ENCODE assay signal across 8 mouse cellular contexts in the genomic region with DNA sequence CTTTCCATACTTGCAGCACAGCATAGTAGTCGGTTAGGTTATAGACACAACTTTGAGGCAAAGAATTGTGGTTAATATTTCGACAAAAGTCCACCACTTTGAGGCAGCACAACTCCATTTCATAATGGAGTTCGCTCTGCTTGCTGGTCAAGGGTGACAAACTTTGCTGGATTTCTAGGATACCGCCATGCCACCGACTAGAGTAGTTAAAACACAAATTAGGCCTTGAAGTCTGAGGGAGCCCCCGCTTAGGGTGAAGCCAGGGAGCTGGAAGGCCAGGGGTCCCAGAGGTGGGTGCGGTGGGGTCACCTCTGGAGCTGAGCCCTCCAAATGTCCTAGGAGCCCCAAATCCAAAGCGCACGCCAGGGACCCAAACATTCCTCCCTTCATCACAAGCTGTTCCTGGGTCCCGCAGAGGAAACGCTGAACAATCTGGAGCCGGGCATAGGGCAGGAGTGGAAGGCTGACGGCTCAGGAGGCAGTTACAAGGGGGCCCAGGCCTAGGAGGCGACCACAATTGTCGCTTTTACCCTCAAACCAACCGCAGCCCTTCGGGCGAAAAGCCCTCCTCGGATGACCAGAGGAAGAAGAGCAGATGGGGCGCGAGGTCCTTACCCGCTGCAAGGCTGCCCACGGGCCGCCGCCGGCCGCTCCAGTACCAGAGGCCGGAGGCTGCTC. TPM values are rescaled to one million over a fixed set of nuclear protein-coding genes. Genes with fewer than 3 reads are reported as not detected.
DNase-seq lines count a peak whose midpoint lies in the region; ATAC-seq and TF ChIP-seq lines count a peak whose summit lies in the region.

No protein-coding gene starts in this region.

- peak overlapping the region; percentile 78 for H3K4me3 ChIP-seq in heart, embryonic 14.5 days (ENCODE audit: control insufficient read depth in 1 of 2, insufficient read depth in 1 of 2, low read depth in 1 of 2, low read length in 2 of 2)
- H3K4me3 ChIP-seq in ES-E14 (ENCODE audit: insufficient read depth in 1 of 2, low read depth in 1 of 2, low read length in 2 of 2, poor library complexity in 1 of 2, severe bottlenecking in 1 of 2) = peak overlapping the region; percentile 84 to 91
- H3K4me3 ChIP-seq in embryonic facial prominence, embryonic 12.5 days = peak overlapping the region; percentile 77
- peak overlapping the region; percentile 58 for H3K4me3 ChIP-seq in hindbrain, embryonic 16.5 days (ENCODE audit: low read length)
- peak overlapping the region; percentile 80 for H3K4me3 ChIP-seq in lung, embryonic 15.5 days
- peak overlapping the region; percentile 85 for H3K4me3 ChIP-seq in stomach, embryonic 15.5 days (replicated peaks)

- peak overlapping the region; percentile 86 for H3K9ac ChIP-seq in heart, embryonic 14.5 days (ENCODE audit: low read length)
- H3K9ac ChIP-seq in ES-E14 (ENCODE audit: insufficient read depth, low read depth, low read length, poor library complexity, severe bottlenecking) = peak overlapping the region; percentile 89
- H3K9ac ChIP-seq in embryonic facial prominence, embryonic 12.5 days = peak overlapping the region; percentile 86
- peak overlapping the region; percentile 73 for H3K9ac ChIP-seq in hindbrain, embryonic 16.5 days (ENCODE audit: low read depth, low read length)
- H3K9ac ChIP-seq in lung, embryonic 15.5 days = peak overlapping the region; percentile 68
- H3K9ac ChIP-seq in stomach, embryonic 15.5 days = peak overlapping the region; percentile 76

- in situ Hi-C loops in ES-E14 (cut with MboI; ENCODE audit: low sequenced_read_pairs in 2 of 2, unreplicated experiment in 2 of 2) = no loop called here

- H3K9me3 ChIP-seq in heart, embryonic 14.5 days (ENCODE audit: control insufficient read depth, low read length) = no peaks in the 10 kb centered on the region
- H3K9me3 ChIP-seq in ES-E14 (ENCODE audit: control insufficient read depth, insufficient read depth, low read depth, low read length) = no peaks in the 10 kb centered on the region
- H3K9me3 ChIP-seq in embryonic facial prominence, embryonic 12.5 days = no peaks in the 10 kb centered on the region
- no peaks in the 10 kb centered on the region for H3K9me3 ChIP-seq in hindbrain, embryonic 16.5 days (ENCODE audit: control insufficient read depth, low read length)
- no peaks in the 10 kb centered on the region for H3K9me3 ChIP-seq in lung, embryonic 15.5 days
- H3K9me3 ChIP-seq in stomach, embryonic 15.5 days = no peaks in the 10 kb centered on the region

- H3K4me2 ChIP-seq in heart, embryonic 14.5 days (ENCODE audit: low read length) = peak overlapping the region; percentile 71
- peak overlapping the region; percentile 80 for H3K4me2 ChIP-seq in embryonic facial prominence, embryonic 12.5 days (replicated peaks)
- peak overlapping the region; percentile 72 for H3K4me2 ChIP-seq in hindbrain, embryonic 16.5 days (ENCODE audit: low read length)
- H3K4me2 ChIP-seq in lung, embryonic 15.5 days = peak overlapping the region; percentile 79
- H3K4me2 ChIP-seq in stomach, embryonic 15.5 days = peak overlapping the region; percentile 78

- H3K36me3 ChIP-seq in heart, embryonic 14.5 days (ENCODE audit: control insufficient read depth, insufficient read depth, low read length) = 0 out of 2 replicates have a peak, but pooled peaks cover 3% of the 10 kb centered on the region
- no peaks in the 10 kb centered on the region for H3K36me3 ChIP-seq in ES-E14 (ENCODE audit: control insufficient read depth, insufficient read depth, low read length, poor library complexity, severe bottlenecking)
- no peaks in the 10 kb centered on the region for H3K36me3 ChIP-seq in embryonic facial prominence, embryonic 12.5 days
- no peaks in the 10 kb centered on the region for H3K36me3 ChIP-seq in hindbrain, embryonic 16.5 days (ENCODE audit: control insufficient read depth, insufficient read depth, low read length)
- no peaks in the 10 kb centered on the region for H3K36me3 ChIP-seq in lung, embryonic 15.5 days
- no peaks in the 10 kb centered on the region for H3K36me3 ChIP-seq in stomach, embryonic 15.5 days

- intact Hi-C loops in heart, postnatal 36 days (cut with DNase I) = loop anchor here (5.0 kb wide), 1 partner anchor 73 kb away; a partner anchor contains a TSS

- no peak for DNase-seq in heart, postnatal 36 days
- peak; percentile 11 for DNase-seq in ES-E14 (ENCODE audit: low read depth, low spot score)
- no peak for DNase-seq in right cerebral cortex, postnatal 14 days

- no peak; the same call in 1 of the 2 replicates for ATAC-seq in heart, embryonic 14.5 days (ENCODE audit: insufficient number of reproducible peaks, insufficient read depth, low FRiP score, low read depth)
- ATAC-seq in embryonic facial prominence, embryonic 12.5 days (ENCODE audit: insufficient number of reproducible peaks, insufficient read depth, low FRiP score, low TSS enrichment) = 0 out of 2 replicates have a peak, but pooled peaks have one; percentile 16
- no peak for ATAC-seq in hindbrain, embryonic 16.5 days
- no peak; the same call in 1 of the 2 replicates for ATAC-seq in lung, embryonic 15.5 days (ENCODE audit: borderline replicate concordance, extremely low read depth, low FRiP score, low TSS enrichment)
- ATAC-seq in stomach, embryonic 15.5 days (ENCODE audit: insufficient read depth, low FRiP score, low read depth) = no peak; the same call in 1 of the 2 replicates

- 3% methylated on average over 28 of the region's 28 CpGs for WGBS in heart, embryonic 14.5 days
- 2% methylated on average over 28 of the region's 28 CpGs for WGBS in embryonic facial prominence, embryonic 12.5 days
- WGBS in hindbrain, embryonic 16.5 days = 3% methylated on average over 28 of the region's 28 CpGs
- under 1% methylated on average over 28 of the region's 28 CpGs for WGBS in lung, embryonic 15.5 days
- under 1% methylated on average over 28 of the region's 28 CpGs for WGBS in stomach, embryonic 15.5 days

- H3K27me3 ChIP-seq in heart, embryonic 14.5 days (ENCODE audit: control insufficient read depth, insufficient read depth, low read length) = no peaks in the 10 kb centered on the region
- no peaks in the 10 kb centered on the region for H3K27me3 ChIP-seq in embryonic facial prominence, embryonic 12.5 days
- H3K27me3 ChIP-seq in hindbrain, embryonic 16.5 days (replicated peaks; ENCODE audit: control insufficient read depth, insufficient read depth, low read length) = no peaks in the 10 kb centered on the region
- H3K27me3 ChIP-seq in lung, embryonic 15.5 days = no peaks in the 10 kb centered on the region
- no peaks in the 10 kb centered on the region for H3K27me3 ChIP-seq in stomach, embryonic 15.5 days (replicated peaks)

- peak overlapping the region; percentile 57 to 72 for H3K27ac ChIP-seq in heart, embryonic 14.5 days (replicated peaks in 1 of 2; ENCODE audit: control insufficient read depth in 1 of 2, insufficient read depth in 1 of 2, low read depth in 2 of 2, low read length in 2 of 2)
- H3K27ac ChIP-seq in ES-E14 (ENCODE audit: insufficient read depth, low read depth, low read length, poor library complexity, severe bottlenecking) = peak overlapping the region; percentile 32
- H3K27ac ChIP-seq in embryonic facial prominence, embryonic 12.5 days = peak overlapping the region; percentile 59
- peak overlapping the region; percentile 72 for H3K27ac ChIP-seq in hindbrain, embryonic 16.5 days (ENCODE audit: low read depth, low read length)
- peak overlapping the region; percentile 76 for H3K27ac ChIP-seq in lung, embryonic 15.5 days
- peak overlapping the region; percentile 71 for H3K27ac ChIP-seq in stomach, embryonic 15.5 days

- H3K4me1 ChIP-seq in heart, embryonic 14.5 days (ENCODE audit: control insufficient read depth in 2 of 2, insufficient read depth in 2 of 2, low read length in 2 of 2) = peaks cover 0 to 13% of the 10 kb centered on the region in 2 experiments; a peak in 3 of 4 replicates
- peaks cover 0 to 8% of the 10 kb centered on the region in 2 experiments; a peak in 3 of 4 replicates for H3K4me1 ChIP-seq in ES-E14 (ENCODE audit: control insufficient read depth in 2 of 2, insufficient read depth in 2 of 2, low read length in 2 of 2, poor library complexity in 1 of 2)
- H3K4me1 ChIP-seq in embryonic facial prominence, embryonic 12.5 days = peaks cover 6% of the 10 kb centered on the region; the same call in 1 of the 2 replicates
- peaks cover 3% of the 10 kb centered on the region; the same call in 1 of the 2 replicates for H3K4me1 ChIP-seq in hindbrain, embryonic 16.5 days (ENCODE audit: control insufficient read depth, insufficient read depth, low read depth, low read length)
- peaks cover 9% of the 10 kb centered on the region; the same call in 1 of the 2 replicates for H3K4me1 ChIP-seq in lung, embryonic 15.5 days
- H3K4me1 ChIP-seq in stomach, embryonic 15.5 days = 0 out of 2 replicates have a peak, but pooled peaks cover 2% of the 10 kb centered on the region

TF ChIP-seq in ES-E14, 5 proteins besides CTCF, POLR2A, EP300 and RAD21:
- TF ChIP-seq CHD2 (IDR thresholded peaks at IDR 0.05; ENCODE audit: low read depth, low read length) (no peak), ZNF384 (IDR thresholded peaks at IDR 0.05; ENCODE audit: low read depth, low read length) (no peak), MAFK (IDR thresholded peaks at IDR 0.05; ENCODE audit: insufficient read depth, low read depth, low read length) (no peak)

RNA-seq across cellular contexts. Expression of a gene that starts 0.5 kb away (rescaled TPM):
- 83.4 and 97.4 TPM in 2 replicates for polyA plus RNA-seq in heart, embryonic 14.5 days (2014; fragmentation: Nextera tagmentation; extraction: Ambion mirVana)
- total RNA-seq in heart, postnatal 36 days (2021) = 100 to 1,000 TPM; 243 to 261 TPM
- total RNA-seq in ES-E14 (2012; rRNA removed) = 27.2 and 27.6 TPM in 2 replicates
- 77.1 and 79.8 TPM in 2 replicates for polyA plus RNA-seq in embryonic facial prominence, embryonic 12.5 days (2016; fragmentation: Nextera tagmentation; extraction: Ambion mirVana)
- 72.9 and 82.7 TPM in 2 replicates for polyA plus RNA-seq in hindbrain, embryonic 16.5 days (2015; fragmentation: Nextera tagmentation; extraction: Ambion mirVana)
- 103 and 104 TPM in 2 replicates for polyA plus RNA-seq in lung, embryonic 15.5 days (2015; fragmentation: Nextera tagmentation; extraction: Ambion mirVana)
- 111 and 114 TPM in 2 replicates for polyA plus RNA-seq in stomach, embryonic 15.5 days (2015; fragmentation: Nextera tagmentation; extraction: Ambion mirVana)
